Mouse (Mus musculus) forebrain, postnatal 0 days (tissue): ENCODE data around the gene Gng7. TPM values are rescaled to one million over a fixed set of nuclear protein-coding genes. Genes with fewer than 3 reads are reported as not detected.
A peak's percentile ranks its signal among the peaks of the same experiment; 100 is the strongest.
"Not testable (repeated sequence)": the region's sequence is repeated elsewhere in the genome, so short reads cannot be mapped to it uniquely, and the experiment has no call there.

ENCODE experiments used
- ATAC-seq: fragments of 200-750 bp; cut with Nextera tagmentation; 2 replicates; pipeline ENCODE4 v1.8.0; 2017; ENCODE audit warnings: mild to moderate bottlenecking, moderate library complexity
- DNase-seq: peaks from one replicate; pipeline ENCODE4 v3.0.0-alpha.2; 2015
- H3K27ac ChIP-seq: fragments of 300-500 bp; sonication (generic); 2 replicates; pipeline ENCODE4 v1.5.1; 2014; ENCODE audit warnings: low read depth, mild to moderate bottlenecking, antibody characterized with exemption, low read length, moderate library complexity, mixed read lengths
- H3K27me3 ChIP-seq: fragments of 300-500 bp; sonication (generic); 2 replicates; pipeline ENCODE4 v1.6.1; 2014; ENCODE audit warnings: mild to moderate bottlenecking, low read length, mixed read lengths; ENCODE audit not compliant: insufficient read depth
- H3K36me3 ChIP-seq: fragments of 300-500 bp; sonication (generic); 2 replicates; pipeline ENCODE4 v1.6.1; 2014; ENCODE audit warnings: mild to moderate bottlenecking, moderate library complexity; ENCODE audit not compliant: insufficient read depth
- H3K4me1 ChIP-seq: fragments of 300-500 bp; sonication (generic); 2 replicates; pipeline ENCODE4 v1.6.1; 2014; ENCODE audit warnings: antibody characterized with exemption; ENCODE audit not compliant: insufficient read depth
- H3K4me2 ChIP-seq: fragments of 300-500 bp; sonication (generic); 2 replicates; pipeline ENCODE4 v1.6.1; 2014; ENCODE audit warnings: low read depth, mild to moderate bottlenecking, moderate library complexity
- H3K4me3 ChIP-seq: fragments of 300-500 bp; sonication (generic); 2 replicates; pipeline ENCODE4 v1.5.1; 2014; ENCODE audit warnings: low read depth, low read length, mixed read lengths
- H3K9ac ChIP-seq: fragments of 300-500 bp; sonication (generic); 2 replicates; pipeline ENCODE4 v1.6.1; 2014; ENCODE audit warnings: mild to moderate bottlenecking
- H3K9me3 ChIP-seq: fragments of 300-500 bp; sonication (generic); 2 replicates; pipeline ENCODE4 v1.6.1; 2016; ENCODE audit warnings: low read length
- CTCF ChIP-seq: sonication (generic); IDR thresholded peaks from 2 replicates; pipeline ENCODE4 v1.5.1; 2016; ENCODE audit warnings: antibody characterized with exemption, control low read depth, low read depth
- WGBS: fragments of 180-500 bp; shearing (Covaris S2); extraction: QIAGEN DNeasy Blood & Tissue Kit; methylation state at CpG from one replicate; pipeline ENCODE4 v1.1.7; 2014; 5-methylcytosine and 5-hydroxymethylcytosine counted together
- polyA plus RNA-seq: library from polyadenylated mRNA; unstranded; fragments of >200 nt; fragmentation: Nextera tagmentation; extraction: Ambion mirVana; gene quantifications from 2 replicates; pipeline ENCODE4 v1.2.1, GENCODE M21; 2015
- total RNA-seq: library from RNA; depleted of rRNA; stranded (reverse); fragments of >200 nt; gene quantifications from 2 replicates; pipeline ENCODE4 v1.2.3, GENCODE M21; 2014

Gene Gng7
- total and polyA plus RNA-seq, 2 experiments from 2014 or later, result 64.5 to 85.7 TPM

GRCm38 (mm10) chr10:81055169-81055568 is 40.4 kb upstream of the Gng7 start:
- H3K27me3 ChIP-seq, result no peaks in the 10 kb centered on the region
- H3K27ac ChIP-seq, result no peak overlapping the region
- ATAC-seq (no peak), DNase-seq (no peak)
- no peaks in the 10 kb centered on the region for H3K9me3 ChIP-seq
- no peak overlapping the region for H3K4me2 ChIP-seq
- no peak overlapping the region for H3K4me3 ChIP-seq
- no peak overlapping the region for H3K9ac ChIP-seq
- peaks cover 29% of the 10 kb centered on the region for H3K36me3 ChIP-seq
- peaks cover 8% of the 10 kb centered on the region for H3K4me1 ChIP-seq
- TF ChIP-seq CTCF, result no peak
- 82% methylated on average over 6 of the region's 6 CpGs for WGBS

DNA sequence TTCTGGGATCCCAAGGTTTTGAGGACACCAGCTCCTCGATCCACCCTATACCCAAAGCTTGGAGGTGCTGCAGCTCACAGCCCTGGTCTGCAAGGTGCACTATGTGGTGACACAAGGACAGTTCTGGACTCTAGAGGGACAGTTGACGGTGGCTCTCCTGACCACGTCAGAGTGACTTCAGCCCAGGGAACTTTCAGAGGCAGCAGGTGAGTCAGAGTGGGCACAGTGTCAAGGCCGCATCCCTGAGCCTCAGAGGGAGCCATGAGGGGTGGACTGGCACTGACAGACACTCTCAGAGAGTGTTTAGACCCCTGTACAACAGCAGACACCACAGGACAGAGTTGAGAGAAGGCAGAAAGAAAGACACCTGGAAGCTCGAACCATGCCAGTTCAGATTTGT is 37.8 kb upstream of the Gng7 start:
- Histone ChIP-seq H3K9ac (no peak overlapping the region), H3K4me1 (no peaks in the 10 kb centered on the region), H3K4me2 (no peak overlapping the region), H3K27me3 (no peaks in the 10 kb centered on the region), H3K9me3 (no peaks in the 10 kb centered on the region), H3K36me3 (peaks cover 55% of the 10 kb centered on the region), H3K4me3 (no peak overlapping the region), H3K27ac (no peak overlapping the region)
- ATAC-seq (no peak), DNase-seq (no peak)
- no peak for TF ChIP-seq CTCF
- 95% methylated on average over 5 of the region's 5 CpGs for WGBS

DNA sequence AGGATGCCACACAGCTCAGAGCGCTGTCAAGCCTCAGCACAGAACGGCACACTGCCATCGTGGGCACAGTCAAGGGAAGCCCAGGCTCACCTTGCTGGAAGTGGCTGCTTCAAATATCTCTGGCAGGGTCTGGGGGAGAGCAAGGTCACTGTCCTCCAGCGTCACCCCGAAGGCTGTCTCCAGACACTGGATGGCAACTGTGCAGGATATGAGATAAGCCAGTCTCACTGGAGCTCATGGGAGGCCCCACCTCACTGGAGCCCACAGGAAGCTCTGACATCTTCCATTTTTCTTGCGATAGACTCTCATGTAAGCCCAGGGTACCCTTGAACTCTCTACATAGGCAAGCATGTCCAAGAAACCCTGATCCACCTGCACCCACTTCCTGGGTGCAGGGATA is 36.4 kb upstream of the Gng7 start:
- Histone ChIP-seq H3K4me1 (no peaks in the 10 kb centered on the region), H3K4me2 (no peak overlapping the region), H3K27ac (no peak overlapping the region), H3K9me3 (no peaks in the 10 kb centered on the region), H3K36me3 (peaks cover 69% of the 10 kb centered on the region), H3K27me3 (no peaks in the 10 kb centered on the region), H3K9ac (no peak overlapping the region), H3K4me3 (no peak overlapping the region)
- ATAC-seq (no peak), DNase-seq (no peak)
- no peak for TF ChIP-seq CTCF
- WGBS, result 96% methylated on average over 6 of the region's 6 CpGs

GRCm38 (mm10) chr10:81050645-81051044 is 35.9 kb upstream of the Gng7 start:
- no peak overlapping the region for H3K4me2 ChIP-seq
- H3K27me3 ChIP-seq, result no peaks in the 10 kb centered on the region
- 93% methylated on average over 4 of the region's 4 CpGs for WGBS
- H3K36me3 ChIP-seq, result peaks cover 74% of the 10 kb centered on the region
- no peak overlapping the region for H3K4me3 ChIP-seq
- no peaks in the 10 kb centered on the region for H3K9me3 ChIP-seq
- no peaks in the 10 kb centered on the region for H3K4me1 ChIP-seq
- TF ChIP-seq CTCF, result peak; percentile 54
- H3K9ac ChIP-seq, result no peak overlapping the region
- DNase-seq (peak; percentile 21), ATAC-seq (peak; percentile 50)
- no peak overlapping the region for H3K27ac ChIP-seq

DNA sequence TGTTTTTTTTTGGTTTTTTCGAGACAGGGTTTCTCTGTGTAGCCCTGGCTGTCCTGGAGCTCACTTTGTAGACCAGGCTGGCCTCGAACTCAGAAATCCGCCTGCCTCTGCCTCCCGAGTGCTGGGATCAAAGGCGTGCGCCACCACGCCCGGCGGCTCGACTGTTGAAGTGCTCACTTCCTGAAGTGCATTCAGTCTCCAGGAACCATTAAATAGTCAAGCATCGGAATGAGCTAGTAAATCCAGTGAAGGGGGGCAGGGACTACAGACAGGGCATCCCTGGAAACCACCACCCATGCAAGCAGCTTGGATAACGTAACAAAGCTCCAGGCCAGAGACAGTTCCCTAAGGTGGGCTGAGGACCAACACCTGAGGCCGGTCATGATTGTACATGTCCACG is 30.5 kb upstream of the Gng7 start:
- H3K4me1 ChIP-seq, DNase-seq, H3K27ac ChIP-seq, H3K4me3 ChIP-seq, H3K9me3 ChIP-seq, H3K9ac ChIP-seq, H3K27me3 ChIP-seq, H3K4me2 ChIP-seq, ATAC-seq: not testable (repeated sequence)
- WGBS, result 90% methylated on average over 14 of the region's 14 CpGs
- peaks cover 80% of the 10 kb centered on the region for H3K36me3 ChIP-seq

DNA sequence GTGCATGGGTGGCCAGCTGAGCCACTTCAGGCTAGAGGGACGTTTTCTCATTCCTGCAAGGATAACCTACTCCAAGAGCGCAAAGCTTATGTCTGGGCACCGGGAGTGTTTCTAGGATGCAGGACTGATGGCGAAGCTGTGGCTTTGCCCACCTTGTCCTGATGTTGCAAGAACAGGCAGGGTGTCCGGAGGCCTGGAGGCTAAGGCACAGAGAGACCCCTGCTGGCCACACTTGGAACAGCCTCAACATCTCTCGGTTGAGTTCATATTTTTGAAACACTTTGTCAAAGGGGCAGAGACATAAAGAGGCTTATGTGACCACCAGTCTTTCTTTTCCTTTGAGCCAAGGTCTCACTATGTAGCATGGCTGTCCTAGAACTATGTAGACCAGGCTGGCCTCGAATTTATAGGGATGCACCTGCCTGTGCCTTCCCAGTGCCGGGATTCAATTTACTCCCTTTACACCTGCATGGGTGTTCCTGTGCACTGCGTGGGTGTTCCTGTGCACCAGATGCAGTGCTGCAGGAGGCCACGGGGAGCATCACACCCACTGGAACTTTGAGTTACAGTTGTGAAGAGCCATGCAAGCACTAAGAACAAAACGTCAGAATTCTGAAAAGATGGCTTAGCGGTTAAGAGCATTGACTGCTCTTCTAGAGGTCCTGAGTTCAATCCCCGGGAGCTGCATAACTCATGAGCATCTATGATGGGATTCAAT is 26.9 kb upstream of the Gng7 start:
- ATAC-seq, result no peak
- no peak overlapping the region for H3K4me2 ChIP-seq
- no peak overlapping the region for H3K9ac ChIP-seq
- H3K27ac ChIP-seq, result no peak overlapping the region; the same call in 1 of the 2 replicates
- DNase-seq, result peak; percentile 78
- H3K36me3 ChIP-seq, result peaks cover 44% of the 10 kb centered on the region
- TF ChIP-seq CTCF, result peak; percentile 88
- no peaks in the 10 kb centered on the region for H3K4me1 ChIP-seq
- no peak overlapping the region for H3K4me3 ChIP-seq
- H3K9me3 ChIP-seq, result no peaks in the 10 kb centered on the region
- 35% methylated on average over 13 of the region's 13 CpGs for WGBS
- no peaks in the 10 kb centered on the region for H3K27me3 ChIP-seq

GRCm38 (mm10) chr10:81036988-81037580 is 22.3 kb upstream of the Gng7 start, which contains the start of gene Slc39a3:
Slc39a3 (minus strand) TSS chr10:81037426.
- under 1% methylated on average over 35 of the region's 35 CpGs for WGBS
- TF ChIP-seq CTCF, result no peak; the same call in 1 of the 2 replicates

More at GRCm38 (mm10) chr10:81036988-81037580, 22.3 kb upstream of the Gng7 start, which contains the start of gene Slc39a3:
- Histone ChIP-seq H3K4me3 (peak within 1 kb of the TSS; percentile 81), H3K9me3 (no peaks in the 10 kb centered on the region), H3K27me3 (no peaks in the 10 kb centered on the region), H3K4me1 (no peaks in the 10 kb centered on the region; the same call in 1 of the 2 replicates), H3K4me2 (peak within 1 kb of the TSS; percentile 60), H3K36me3 (peaks cover 6% of the 10 kb centered on the region; the same call in 1 of the 2 replicates), H3K9ac (peak within 1 kb of the TSS; percentile 77), H3K27ac (peak within 1 kb of the TSS; percentile 59; the same call in 1 of the 2 replicates)
- ATAC-seq (peak; percentile 100), DNase-seq (peak; percentile 100)
